Mouse (Mus musculus): ENCODE measurements around the gene Gm21985.

- TF ChIP-seq GATA1 (IDR thresholded peaks at IDR 0.05; ENCODE audit: low read length) (no peak), TAL1 (IDR thresholded peaks at IDR 0.05; ENCODE audit: low read length) (no peak)
Measured at GRCm38 (mm10) chr2:112437589-112437988, 171.5 kb downstream of the Gm21985 start.
